Mouse (Mus musculus): ENCODE measurements around the gene Serpinb9. TPM values are rescaled to one million over a fixed set of nuclear protein-coding genes. Genes with fewer than 3 reads are reported as not detected.
"Not testable (repeated sequence)": the region's sequence is repeated elsewhere in the genome, so short reads cannot be mapped to it uniquely, and the experiment has no call there.

Serpinb9 gene
- polyA plus RNA-seq, 1 experiment from 2014 or later = 1.4 TPM

GRCm38 (mm10) chr13:33006555-33006954, 3.5 kb downstream of the Serpinb9 start:
- 88% methylated on average over 3 of the region's 3 CpGs for WGBS

GRCm38 (mm10) chr13:33012395-33012794, 9.3 kb downstream of the Serpinb9 start:
- H3K4me1 ChIP-seq = no peaks in the 10 kb centered on the region
- DNase-seq (ENCODE audit: low spot score) = no peak
- H3K27ac ChIP-seq (replicated peaks) = no peak overlapping the region
- H3K27me3 ChIP-seq (replicated peaks; ENCODE audit: low read depth, poor library complexity, severe bottlenecking) = no peaks in the 10 kb centered on the region
- no peak overlapping the region for H3K4me3 ChIP-seq
- no peaks in the 10 kb centered on the region for H3K36me3 ChIP-seq (replicated peaks)
- WGBS = 91% methylated on average over 1 of the region's 1 CpGs
- H3K9me3 ChIP-seq = no peaks in the 10 kb centered on the region

More at GRCm38 (mm10) chr13:33006555-33006954, 3.5 kb downstream of the Serpinb9 start:
- Histone ChIP-seq H3K9me3 (no peaks in the 10 kb centered on the region), H3K4me1 (peaks cover 18% of the 10 kb centered on the region), H3K36me3 (replicated peaks) (no peaks in the 10 kb centered on the region), H3K27me3 (replicated peaks; ENCODE audit: low read depth, poor library complexity, severe bottlenecking) (no peaks in the 10 kb centered on the region), H3K4me3 (no peak overlapping the region), H3K27ac (replicated peaks) (no peak overlapping the region)
- no peak for DNase-seq (ENCODE audit: low spot score)

- Histone ChIP-seq H3K4me1 (no peaks in the 10 kb centered on the region), H3K27me3 (replicated peaks; ENCODE audit: low read depth, poor library complexity, severe bottlenecking) (no peaks in the 10 kb centered on the region), H3K9me3 (no peaks in the 10 kb centered on the region), H3K4me3 (no peak overlapping the region), H3K36me3 (replicated peaks) (no peaks in the 10 kb centered on the region), H3K27ac (replicated peaks) (no peak overlapping the region)
- DNase-seq (ENCODE audit: low spot score) = no peak
- WGBS = 76% methylated on average over 2 of the region's 2 CpGs
Measured at GRCm38 (mm10) chr13:33013271-33013670, 10.2 kb downstream of the Serpinb9 start.

- no peak overlapping the region for H3K4me3 ChIP-seq
- no peaks in the 10 kb centered on the region for H3K27me3 ChIP-seq (replicated peaks; ENCODE audit: low read depth, poor library complexity, severe bottlenecking)
- H3K36me3 ChIP-seq (replicated peaks) = no peaks in the 10 kb centered on the region
- no peak for DNase-seq (ENCODE audit: low spot score)
- H3K4me1 ChIP-seq = no peaks in the 10 kb centered on the region
- H3K9me3 ChIP-seq = peaks cover 5% of the 10 kb centered on the region
- WGBS = 73% methylated on average over 1 of the region's 1 CpGs
- no peak overlapping the region for H3K27ac ChIP-seq (replicated peaks)
Measured at GRCm38 (mm10) chr13:33022371-33022770, 19.3 kb downstream of the Serpinb9 start.

- WGBS = 79% methylated on average over 1 of the region's 1 CpGs
- Histone ChIP-seq H3K27me3 (replicated peaks; ENCODE audit: low read depth, poor library complexity, severe bottlenecking) (no peaks in the 10 kb centered on the region), H3K27ac (replicated peaks) (no peak overlapping the region), H3K36me3 (replicated peaks) (no peaks in the 10 kb centered on the region), H3K4me1 (no peaks in the 10 kb centered on the region), H3K9me3 (no peaks in the 10 kb centered on the region), H3K4me3 (no peak overlapping the region)
- DNase-seq (ENCODE audit: low spot score) = no peak
Measured at GRCm38 (mm10) chr13:33026427-33027057, 23.5 kb downstream of the Serpinb9 start.

- no peaks in the 10 kb centered on the region for H3K36me3 ChIP-seq (replicated peaks)
- DNase-seq (ENCODE audit: low spot score) = no peak
- H3K9me3 ChIP-seq = no peaks in the 10 kb centered on the region
- no peak within 1 kb of the TSS for H3K4me3 ChIP-seq
- 83% methylated on average over 2 of the region's 2 CpGs for WGBS
- H3K27ac ChIP-seq (replicated peaks) = no peak within 1 kb of the TSS
- no peaks in the 10 kb centered on the region for H3K4me1 ChIP-seq
- no peaks in the 10 kb centered on the region for H3K27me3 ChIP-seq (replicated peaks; ENCODE audit: low read depth, poor library complexity, severe bottlenecking)
Measured at GRCm38 (mm10) chr13:33027244-33027643, 24.2 kb downstream of the Serpinb9 start, which contains the start of gene Serpinb9b. Serpinb9b (plus strand) TSS chr13:33027416.

- Histone ChIP-seq H3K4me3 (no peak overlapping the region), H3K9me3 (no peaks in the 10 kb centered on the region), H3K27ac (replicated peaks) (no peak overlapping the region), H3K4me1 (no peaks in the 10 kb centered on the region), H3K27me3 (replicated peaks; ENCODE audit: low read depth, poor library complexity, severe bottlenecking) (no peaks in the 10 kb centered on the region), H3K36me3 (replicated peaks) (no peaks in the 10 kb centered on the region)
- no peak for DNase-seq (ENCODE audit: low spot score)
- WGBS = 59% methylated on average over 2 of the region's 2 CpGs
Measured at GRCm38 (mm10) chr13:33028146-33028545, 25.1 kb downstream of the Serpinb9 start.

- no peaks in the 10 kb centered on the region for H3K4me1 ChIP-seq
- no peak overlapping the region for H3K27ac ChIP-seq (replicated peaks)
- no peak overlapping the region for H3K4me3 ChIP-seq
- WGBS = 75% methylated on average over 2 of the region's 2 CpGs
- no peaks in the 10 kb centered on the region for H3K27me3 ChIP-seq (replicated peaks; ENCODE audit: low read depth, poor library complexity, severe bottlenecking)
- no peaks in the 10 kb centered on the region for H3K9me3 ChIP-seq
- H3K36me3 ChIP-seq (replicated peaks) = no peaks in the 10 kb centered on the region
- no peak for DNase-seq (ENCODE audit: low spot score)
Measured at GRCm38 (mm10) chr13:33028550-33028949, 25.5 kb downstream of the Serpinb9 start.

- not testable (repeated sequence) for H3K4me3 ChIP-seq; H3K27ac ChIP-seq (replicated peaks); DNase-seq (ENCODE audit: low spot score); H3K36me3 ChIP-seq (replicated peaks); H3K27me3 ChIP-seq (replicated peaks; ENCODE audit: low read depth, poor library complexity, severe bottlenecking); H3K4me1 ChIP-seq; H3K9me3 ChIP-seq
- WGBS = 96% methylated on average over 2 of the region's 2 CpGs
Measured at GRCm38 (mm10) chr13:33029478-33029877, 26.4 kb downstream of the Serpinb9 start.

GRCm38 (mm10) chr13:33030281-33030680, 27.2 kb downstream of the Serpinb9 start:
- 90% methylated on average over 2 of the region's 3 CpGs for WGBS
- Histone ChIP-seq H3K4me1 (no peaks in the 10 kb centered on the region), H3K4me3 (no peak overlapping the region), H3K36me3 (replicated peaks) (no peaks in the 10 kb centered on the region), H3K27ac (replicated peaks) (no peak overlapping the region), H3K27me3 (replicated peaks; ENCODE audit: low read depth, poor library complexity, severe bottlenecking) (no peaks in the 10 kb centered on the region), H3K9me3 (no peaks in the 10 kb centered on the region)
- DNase-seq (ENCODE audit: low spot score) = no peak

- WGBS = 79% methylated on average over 1 of the region's 1 CpGs
- Histone ChIP-seq H3K27ac (replicated peaks) (no peak overlapping the region), H3K36me3 (replicated peaks) (no peaks in the 10 kb centered on the region), H3K9me3 (no peaks in the 10 kb centered on the region), H3K4me3 (no peak overlapping the region), H3K27me3 (replicated peaks; ENCODE audit: low read depth, poor library complexity, severe bottlenecking) (no peaks in the 10 kb centered on the region), H3K4me1 (no peaks in the 10 kb centered on the region)
- no peak for DNase-seq (ENCODE audit: low spot score)
Measured at GRCm38 (mm10) chr13:33035506-33035905, 32.5 kb downstream of the Serpinb9 start.

GRCm38 (mm10) chr13:33043542-33043941, 40.5 kb downstream of the Serpinb9 start:
- WGBS = 92% methylated on average over 3 of the region's 3 CpGs
- H3K4me3 ChIP-seq = no peak overlapping the region
- no peaks in the 10 kb centered on the region for H3K9me3 ChIP-seq
- no peaks in the 10 kb centered on the region for H3K27me3 ChIP-seq (replicated peaks; ENCODE audit: low read depth, poor library complexity, severe bottlenecking)
- no peaks in the 10 kb centered on the region for H3K36me3 ChIP-seq (replicated peaks)
- no peak overlapping the region for H3K27ac ChIP-seq (replicated peaks)
- no peaks in the 10 kb centered on the region for H3K4me1 ChIP-seq
- no peak for DNase-seq (ENCODE audit: low spot score)

- no peaks in the 10 kb centered on the region for H3K4me1 ChIP-seq
- 88% methylated on average over 2 of the region's 2 CpGs for WGBS
- no peak overlapping the region for H3K27ac ChIP-seq (replicated peaks)
- no peak overlapping the region for H3K4me3 ChIP-seq
- H3K9me3 ChIP-seq = no peaks in the 10 kb centered on the region
- H3K27me3 ChIP-seq (replicated peaks; ENCODE audit: low read depth, poor library complexity, severe bottlenecking) = no peaks in the 10 kb centered on the region
- H3K36me3 ChIP-seq (replicated peaks) = no peaks in the 10 kb centered on the region
- no peak for DNase-seq (ENCODE audit: low spot score)
Measured at GRCm38 (mm10) chr13:33047234-33047633, 44.2 kb downstream of the Serpinb9 start.
